Mouse (Mus musculus) G1E (cell line): ENCODE data around the gene Foxl1.

Source experiments
- CTCF ChIP-seq: IDR thresholded peaks from 2 replicates; pipeline ENCODE4 v1.5.1; 2012; ENCODE audit warnings: low read depth, low read length, inconsistent platforms, mixed read lengths
- GATA1 ChIP-seq: IDR thresholded peaks from 2 replicates; pipeline ENCODE4 v1.6.1; 2012; ENCODE audit warnings: borderline replicate concordance, low read length, inconsistent platforms, mixed read lengths

DNA sequence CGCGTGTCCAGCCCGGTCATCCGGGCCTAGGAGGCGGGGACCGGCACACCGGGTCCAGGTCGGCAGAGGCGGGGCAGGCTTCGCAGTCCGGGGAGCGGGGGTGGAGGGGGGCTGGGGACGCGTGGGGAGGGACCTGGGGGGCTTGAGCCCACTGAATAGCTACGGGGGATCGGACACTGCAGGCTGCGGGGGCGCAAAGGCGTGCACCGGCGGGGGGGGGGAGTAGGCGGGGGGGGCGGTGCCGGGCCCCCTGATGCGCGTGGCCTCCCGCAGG, 43.9 kb upstream of the Foxl1 start:
- TF ChIP-seq GATA1 (no peak), CTCF (no peak)
